Comparison of ENCODE assay signal across 10 mouse cellular contexts in the genomic region with DNA sequence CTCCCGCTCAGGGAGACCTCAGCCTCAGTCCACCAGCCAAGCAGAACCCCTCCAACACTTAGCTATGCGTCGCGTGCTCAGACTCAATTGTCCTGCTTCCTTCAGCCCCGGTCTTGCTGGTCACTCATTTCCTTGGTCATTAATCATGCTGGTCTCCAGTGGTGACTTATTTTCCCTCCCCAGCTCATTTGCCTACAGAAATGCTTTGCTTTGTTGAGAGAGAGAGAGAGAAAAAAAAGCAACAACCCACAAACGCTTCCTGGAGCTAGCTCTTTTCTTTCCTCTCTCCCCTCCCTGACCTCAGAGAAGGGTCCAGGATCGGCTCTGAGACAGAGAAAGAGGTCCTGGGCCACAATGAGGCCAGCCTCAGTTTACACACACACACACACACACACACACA.
DNase-seq lines count a peak whose midpoint lies in the region; ATAC-seq and TF ChIP-seq lines count a peak whose summit lies in the region.
"Had no signal": no experiment of that assay in that cellular context is flagged by ENCODE, and none has a peak within 500 bp of the region (broad histone marks: within the 10 kb centered on the region; RNA-seq: fewer than 3 reads in every experiment).

No protein-coding gene starts in this region.

- no peak for TF ChIP-seq POLR2A in bone marrow macrophage, adult 2 months (IDR thresholded peaks at IDR 0.05; ENCODE audit: borderline replicate concordance, low read depth, low read length)

- DNase-seq in hindbrain, embryonic 10.5 days (ENCODE audit: low spot score), result peak; percentile 20
- no peak for DNase-seq in hindbrain, embryonic 14.5 days (ENCODE audit: low spot score)
- peak; percentile 52 for DNase-seq in kidney, postnatal 10 days
- peak; percentile 38 for DNase-seq in lung, postnatal 36 days
- no peak for DNase-seq in layer of hippocampus, adult 11-12 months (ENCODE audit: low spot score)
- DNase-seq in layer of hippocampus, postnatal 10 days (ENCODE audit: low spot score in 2 of 2), result no peak

- H3K9me3 ChIP-seq in hindbrain, embryonic 10.5 days, result no peaks in the 10 kb centered on the region
- H3K9me3 ChIP-seq in hindbrain, embryonic 14.5 days (ENCODE audit: control insufficient read depth, low read length), result no peaks in the 10 kb centered on the region
- H3K9me3 ChIP-seq: embryonic facial prominence, embryonic 15.5 days; limb, embryonic 15.5 days had no signal

- H3K4me1 ChIP-seq in hindbrain, embryonic 10.5 days (replicated peaks), result peaks cover 68% of the 10 kb centered on the region
- H3K4me1 ChIP-seq in hindbrain, embryonic 14.5 days (replicated peaks; ENCODE audit: control insufficient read depth, insufficient read depth, low read length), result peaks cover 22% of the 10 kb centered on the region
- H3K4me1 ChIP-seq in bone marrow macrophage, adult 2 months (ENCODE audit: control insufficient read depth, insufficient read depth, low read length), result peaks cover 23% of the 10 kb centered on the region

- TF ChIP-seq CTCF in bone marrow macrophage, adult 2 months (IDR thresholded peaks at IDR 0.05; ENCODE audit: low read depth, low read length), result no peak

- ATAC-seq in hindbrain, embryonic 14.5 days (ENCODE audit: low FRiP score), result no peak

- H3K36me3 ChIP-seq in hindbrain, embryonic 10.5 days, result no peaks in the 10 kb centered on the region
- H3K36me3 ChIP-seq in hindbrain, embryonic 14.5 days (replicated peaks; ENCODE audit: control insufficient read depth, insufficient read depth), result no peaks in the 10 kb centered on the region
- H3K36me3 ChIP-seq: embryonic facial prominence, embryonic 15.5 days; limb, embryonic 15.5 days had no signal

- H3K4me2 ChIP-seq in hindbrain, embryonic 14.5 days (replicated peaks), result no peak overlapping the region
- H3K4me2 ChIP-seq: embryonic facial prominence, embryonic 15.5 days; limb, embryonic 15.5 days had no signal

- peak overlapping the region; percentile 25; the same call in 1 of the 2 replicates for H3K27ac ChIP-seq in hindbrain, embryonic 10.5 days
- H3K27ac ChIP-seq in hindbrain, embryonic 14.5 days, result no peak overlapping the region
- peak overlapping the region; percentile 99 for H3K27ac ChIP-seq in bone marrow macrophage, adult 2 months (ENCODE audit: insufficient read depth, low read depth, low read length)
- H3K27ac ChIP-seq: embryonic facial prominence, embryonic 15.5 days; limb, embryonic 15.5 days had no signal

- H3K9ac ChIP-seq in hindbrain, embryonic 14.5 days, result no peak overlapping the region
- H3K9ac ChIP-seq: embryonic facial prominence, embryonic 15.5 days; limb, embryonic 15.5 days had no signal

- no peak overlapping the region for H3K4me3 ChIP-seq in hindbrain, embryonic 10.5 days
- no peak overlapping the region for H3K4me3 ChIP-seq in hindbrain, embryonic 14.5 days (replicated peaks; ENCODE audit: low read length)
- peak overlapping the region; percentile 75 for H3K4me3 ChIP-seq in bone marrow macrophage, adult 2 months (ENCODE audit: insufficient read depth, low read length)
- H3K4me3 ChIP-seq: embryonic facial prominence, embryonic 15.5 days; limb, embryonic 15.5 days had no signal

- H3K27me3 ChIP-seq in hindbrain, embryonic 10.5 days (ENCODE audit: insufficient read depth, poor library complexity, severe bottlenecking), result peaks cover 99% of the 10 kb centered on the region
- H3K27me3 ChIP-seq in hindbrain, embryonic 14.5 days (ENCODE audit: control insufficient read depth, insufficient read depth, low read length), result 0 out of 2 replicates have a peak, but pooled peaks cover 4% of the 10 kb centered on the region
- H3K27me3 ChIP-seq: Patski had no signal

- WGBS in hindbrain, embryonic 10.5 days, result 20% methylated on average over 7 of the region's 7 CpGs
- WGBS in hindbrain, embryonic 14.5 days, result 10% methylated on average over 7 of the region's 7 CpGs

Comparison
In these comparisons a context has a peak if more than half of its experiments do, and no peak if none do; other contexts are left out.
1. DNase-seq: peak in hindbrain, embryonic 10.5 days (single experiment), kidney, postnatal 10 days (single experiment) and lung, postnatal 36 days (single experiment); none in hindbrain, embryonic 14.5 days (single experiment), layer of hippocampus, adult 11-12 months (single experiment) and layer of hippocampus, postnatal 10 days (0 of 2).